Mouse (Mus musculus): ENCODE results near the gene Cfap61. TPM values are rescaled to one million over a fixed set of nuclear protein-coding genes. Genes with fewer than 3 reads are reported as not detected.

The Cfap61 gene
- polyA plus RNA-seq, 1 experiment: 0.23 TPM

DNA sequence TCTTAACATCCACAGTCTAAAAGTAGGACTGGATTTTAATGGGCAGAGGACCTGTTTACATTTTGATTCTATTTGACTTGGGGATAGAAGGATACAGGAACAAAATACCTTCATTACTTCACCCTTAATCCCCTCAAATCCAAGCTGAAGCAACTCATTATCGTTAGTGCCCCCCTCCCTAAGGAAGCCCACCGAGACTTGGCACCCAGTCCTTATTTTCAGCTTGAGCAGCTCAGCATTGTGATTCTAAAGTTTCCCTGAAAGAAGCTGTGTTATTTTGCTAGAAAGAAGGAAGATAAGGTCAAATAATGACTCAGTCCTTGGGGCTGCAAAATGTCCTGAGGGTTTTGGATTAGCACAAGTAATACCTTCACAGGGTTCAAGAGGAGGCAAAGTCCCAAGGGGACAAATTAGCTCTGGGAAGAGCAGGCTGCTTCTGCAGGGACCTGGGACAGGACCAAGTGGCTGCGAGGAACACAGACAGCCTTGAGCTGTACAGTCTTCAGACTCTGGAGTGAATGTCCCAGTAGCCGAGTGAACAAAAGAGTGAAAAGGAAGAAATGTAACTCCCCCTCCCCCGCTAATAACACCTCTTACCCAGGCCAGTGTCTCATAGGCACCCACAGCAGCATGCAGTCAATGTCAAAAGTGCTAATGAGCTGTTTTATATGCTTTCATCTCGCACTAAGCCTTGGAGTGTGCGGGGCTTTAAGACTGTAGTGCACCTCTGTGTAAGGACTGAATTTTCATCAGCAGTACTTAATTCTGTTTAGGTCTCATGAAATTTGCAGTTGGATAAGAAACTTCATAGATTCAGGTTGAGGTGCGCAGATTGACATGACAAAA lies 81.0 kb downstream of the Cfap61 start:
- H3K27me3 ChIP-seq (ENCODE audit: control insufficient read depth, insufficient read depth, low read length): no peaks in the 10 kb centered on the region
- H3K4me1 ChIP-seq (replicated peaks; ENCODE audit: control insufficient read depth, insufficient read depth, low read length): no peaks in the 10 kb centered on the region
- WGBS: 91% methylated on average over 8 of the region's 8 CpGs
- DNase-seq: no peak
- no peaks in the 10 kb centered on the region for H3K36me3 ChIP-seq (ENCODE audit: control insufficient read depth, insufficient read depth, low read length)
- H3K4me3 ChIP-seq (ENCODE audit: control insufficient read depth, insufficient read depth, low read length): no peak overlapping the region
- TF ChIP-seq CTCF (IDR thresholded peaks at IDR 0.05; ENCODE audit: borderline replicate concordance, control insufficient read depth, extremely low read depth, insufficient read depth, low read length, poor library complexity): no peak
- TF ChIP-seq POLR2A (IDR thresholded peaks at IDR 0.05; ENCODE audit: control insufficient read depth, extremely low read depth, insufficient read depth, low read length, poor library complexity): no peak
- H3K27ac ChIP-seq (ENCODE audit: control insufficient read depth, insufficient read depth, low read length): no peak overlapping the region

DNA sequence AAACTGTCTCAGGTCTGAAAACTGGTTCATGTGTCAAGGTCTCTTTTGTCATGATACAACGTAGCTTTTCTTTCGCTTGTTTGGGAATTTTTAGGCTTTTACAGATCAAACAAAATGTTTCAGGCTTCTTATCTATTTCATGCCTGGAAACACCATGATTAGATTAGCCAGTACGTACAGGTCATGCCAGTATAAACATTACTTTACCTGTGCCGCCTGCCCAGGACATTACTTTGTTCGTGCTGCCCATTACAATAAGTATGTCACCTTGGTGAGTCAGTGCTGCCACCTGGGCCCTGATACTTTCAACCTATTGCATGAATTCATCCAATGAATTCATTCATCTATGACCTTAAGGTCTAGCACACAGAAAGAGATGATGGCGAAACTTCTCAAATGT lies 88.3 kb downstream of the Cfap61 start:
- Histone ChIP-seq H3K36me3 (ENCODE audit: control insufficient read depth, insufficient read depth, low read length) (no peaks in the 10 kb centered on the region), H3K4me1 (replicated peaks; ENCODE audit: control insufficient read depth, insufficient read depth, low read length) (no peaks in the 10 kb centered on the region), H3K27ac (ENCODE audit: control insufficient read depth, insufficient read depth, low read length) (no peak overlapping the region), H3K4me3 (ENCODE audit: control insufficient read depth, insufficient read depth, low read length) (no peak overlapping the region), H3K27me3 (ENCODE audit: control insufficient read depth, insufficient read depth, low read length) (no peaks in the 10 kb centered on the region)
- WGBS: 96% methylated on average over 6 of the region's 6 CpGs
- TF ChIP-seq CTCF (IDR thresholded peaks at IDR 0.05; ENCODE audit: borderline replicate concordance, control insufficient read depth, extremely low read depth, insufficient read depth, low read length, poor library complexity): no peak
- no peak for TF ChIP-seq POLR2A (IDR thresholded peaks at IDR 0.05; ENCODE audit: control insufficient read depth, extremely low read depth, insufficient read depth, low read length, poor library complexity)
- no peak for DNase-seq

DNA sequence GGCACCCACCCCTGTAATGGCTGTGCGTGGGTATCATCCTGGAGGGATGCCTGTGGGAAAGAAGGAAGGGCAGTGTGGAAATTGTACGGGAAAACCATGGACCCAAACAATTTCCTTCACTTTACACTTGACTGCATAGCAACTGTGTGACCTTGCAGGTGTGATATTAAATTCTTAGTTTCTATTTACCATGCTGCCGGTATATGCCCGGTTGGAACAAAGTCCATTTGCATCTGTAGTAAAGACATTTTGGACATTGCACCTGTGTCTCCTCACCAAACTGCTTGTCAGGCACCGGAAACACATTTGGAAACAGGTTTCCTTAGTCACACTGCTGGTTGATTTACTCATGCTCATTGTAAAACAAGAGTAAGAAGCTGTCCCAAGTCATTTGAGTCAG lies 109.1 kb downstream of the Cfap61 start:
- DNase-seq: no peak
- Histone ChIP-seq H3K4me3 (ENCODE audit: control insufficient read depth, insufficient read depth, low read length) (no peak overlapping the region), H3K27me3 (ENCODE audit: control insufficient read depth, insufficient read depth, low read length) (no peaks in the 10 kb centered on the region), H3K36me3 (ENCODE audit: control insufficient read depth, insufficient read depth, low read length) (no peaks in the 10 kb centered on the region), H3K4me1 (replicated peaks; ENCODE audit: control insufficient read depth, insufficient read depth, low read length) (no peaks in the 10 kb centered on the region), H3K27ac (ENCODE audit: control insufficient read depth, insufficient read depth, low read length) (no peak overlapping the region)
- WGBS: 83% methylated on average over 5 of the region's 5 CpGs
- TF ChIP-seq POLR2A (IDR thresholded peaks at IDR 0.05; ENCODE audit: control insufficient read depth, extremely low read depth, insufficient read depth, low read length, poor library complexity): no peak
- no peak for TF ChIP-seq CTCF (IDR thresholded peaks at IDR 0.05; ENCODE audit: borderline replicate concordance, control insufficient read depth, extremely low read depth, insufficient read depth, low read length, poor library complexity)

DNA sequence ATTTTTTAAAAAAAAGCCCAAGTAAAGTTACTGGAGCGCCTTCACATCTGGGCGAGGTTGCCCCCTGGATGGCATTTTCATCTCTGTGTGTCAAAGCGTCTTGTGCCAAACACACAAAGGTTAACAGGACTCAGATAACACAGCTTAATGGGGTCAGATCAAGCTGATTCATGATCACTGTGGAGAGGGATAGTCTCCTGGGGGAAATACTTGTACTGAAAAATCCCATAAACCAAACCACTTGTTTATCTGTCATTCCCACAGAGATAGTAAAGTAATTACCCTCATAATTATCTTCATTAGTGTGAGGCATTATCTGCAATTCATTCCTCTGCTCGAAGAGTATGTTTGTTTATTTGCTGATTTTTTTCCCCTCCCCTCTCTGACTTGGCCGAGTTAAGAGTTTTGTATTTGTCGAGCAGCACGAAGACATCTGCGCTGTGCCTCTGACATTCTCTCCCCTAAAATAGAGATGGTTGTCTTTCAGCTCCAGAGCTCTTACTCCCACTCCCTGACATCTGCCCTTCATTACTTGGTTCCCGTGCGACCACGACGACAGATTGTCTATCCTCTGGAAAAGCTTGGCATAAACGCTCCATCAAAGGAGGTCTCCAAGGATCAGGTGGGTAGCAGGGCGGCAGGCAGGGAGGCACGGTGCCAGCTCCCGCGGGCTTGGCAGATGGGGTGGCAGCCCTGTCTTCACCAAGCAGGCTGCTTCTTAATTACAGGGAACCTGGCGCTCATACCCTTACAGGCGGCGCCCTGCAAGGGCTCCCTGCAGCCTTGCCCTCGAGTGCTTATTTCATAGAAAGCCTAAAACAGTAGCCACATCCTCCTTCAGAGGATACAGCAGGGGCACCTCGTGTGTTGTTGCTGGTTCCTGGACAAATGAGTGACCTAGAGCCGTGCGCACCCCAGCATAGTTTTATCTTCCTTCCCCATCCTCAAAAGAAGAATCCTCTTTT lies 110.6 kb downstream of the Cfap61 start:
- DNase-seq: no peak

DNA sequence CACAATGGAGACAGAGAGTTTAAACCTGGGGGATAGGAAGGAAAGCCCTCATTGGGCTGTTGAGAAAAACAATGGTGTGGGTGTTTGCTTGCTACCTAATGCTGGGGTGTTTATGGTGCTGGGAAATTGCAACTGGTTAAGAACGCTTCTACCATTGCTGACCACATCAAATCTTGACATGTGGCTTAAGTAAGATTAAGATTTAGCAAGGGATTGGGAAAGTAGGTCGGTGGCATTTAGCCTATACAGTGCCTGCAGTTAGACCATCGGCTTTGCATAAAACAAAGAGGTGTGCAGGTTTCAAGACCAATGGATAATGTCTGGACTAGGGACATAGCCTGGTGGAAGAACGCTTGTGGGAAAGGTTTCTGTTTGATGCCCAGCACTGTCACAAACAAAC lies 113.1 kb downstream of the Cfap61 start:
- H3K4me1 ChIP-seq (replicated peaks; ENCODE audit: control insufficient read depth, insufficient read depth, low read length): no peaks in the 10 kb centered on the region
- TF ChIP-seq POLR2A (IDR thresholded peaks at IDR 0.05; ENCODE audit: control insufficient read depth, extremely low read depth, insufficient read depth, low read length, poor library complexity): no peak
- no peak for TF ChIP-seq CTCF (IDR thresholded peaks at IDR 0.05; ENCODE audit: borderline replicate concordance, control insufficient read depth, extremely low read depth, insufficient read depth, low read length, poor library complexity)

More for the DNA sequence above, 110.6 kb downstream of the Cfap61 start:
- Histone ChIP-seq H3K27ac (ENCODE audit: control insufficient read depth, insufficient read depth, low read length) (no peak overlapping the region), H3K27me3 (ENCODE audit: control insufficient read depth, insufficient read depth, low read length) (no peaks in the 10 kb centered on the region), H3K4me3 (ENCODE audit: control insufficient read depth, insufficient read depth, low read length) (no peak overlapping the region), H3K36me3 (ENCODE audit: control insufficient read depth, insufficient read depth, low read length) (no peaks in the 10 kb centered on the region), H3K4me1 (replicated peaks; ENCODE audit: control insufficient read depth, insufficient read depth, low read length) (no peaks in the 10 kb centered on the region)
- WGBS: 62% methylated on average over 24 of the region's 24 CpGs
- TF ChIP-seq POLR2A (IDR thresholded peaks at IDR 0.05; ENCODE audit: control insufficient read depth, extremely low read depth, insufficient read depth, low read length, poor library complexity) (no peak), CTCF (IDR thresholded peaks at IDR 0.05; ENCODE audit: borderline replicate concordance, control insufficient read depth, extremely low read depth, insufficient read depth, low read length, poor library complexity) (no peak)

GRCm38 (mm10) chr2:146048221-146048829 lies 113.7 kb downstream of the Cfap61 start:
- TF ChIP-seq POLR2A (IDR thresholded peaks at IDR 0.05; ENCODE audit: control insufficient read depth, extremely low read depth, insufficient read depth, low read length, poor library complexity) (no peak), CTCF (IDR thresholded peaks at IDR 0.05; ENCODE audit: borderline replicate concordance, control insufficient read depth, extremely low read depth, insufficient read depth, low read length, poor library complexity) (no peak)
- Histone ChIP-seq H3K27me3 (ENCODE audit: control insufficient read depth, insufficient read depth, low read length) (no peaks in the 10 kb centered on the region), H3K4me1 (replicated peaks; ENCODE audit: control insufficient read depth, insufficient read depth, low read length) (no peaks in the 10 kb centered on the region), H3K4me3 (ENCODE audit: control insufficient read depth, insufficient read depth, low read length) (no peak overlapping the region), H3K27ac (ENCODE audit: control insufficient read depth, insufficient read depth, low read length) (no peak overlapping the region), H3K36me3 (ENCODE audit: control insufficient read depth, insufficient read depth, low read length) (no peaks in the 10 kb centered on the region)
- no peak for DNase-seq
- WGBS: 94% methylated on average over 17 of the region's 17 CpGs

More for the DNA sequence above, 113.1 kb downstream of the Cfap61 start:
- no peak for DNase-seq
- Histone ChIP-seq H3K4me3 (ENCODE audit: control insufficient read depth, insufficient read depth, low read length) (no peak overlapping the region), H3K27me3 (ENCODE audit: control insufficient read depth, insufficient read depth, low read length) (no peaks in the 10 kb centered on the region), H3K27ac (ENCODE audit: control insufficient read depth, insufficient read depth, low read length) (no peak overlapping the region), H3K36me3 (ENCODE audit: control insufficient read depth, insufficient read depth, low read length) (no peaks in the 10 kb centered on the region)
- WGBS: 97% methylated on average over 4 of the region's 4 CpGs
